Mouse (Mus musculus) cerebellum, postnatal 14 days (tissue): Measurements from ENCODE around the gene Zan.

Experiments used
- DNase-seq, 2 experiments: peaks; one replicate each; pipeline ENCODE4 v3.0.0; 2021; ENCODE audit warnings: mixed read lengths in 2 of 2

Zan gene

DNA sequence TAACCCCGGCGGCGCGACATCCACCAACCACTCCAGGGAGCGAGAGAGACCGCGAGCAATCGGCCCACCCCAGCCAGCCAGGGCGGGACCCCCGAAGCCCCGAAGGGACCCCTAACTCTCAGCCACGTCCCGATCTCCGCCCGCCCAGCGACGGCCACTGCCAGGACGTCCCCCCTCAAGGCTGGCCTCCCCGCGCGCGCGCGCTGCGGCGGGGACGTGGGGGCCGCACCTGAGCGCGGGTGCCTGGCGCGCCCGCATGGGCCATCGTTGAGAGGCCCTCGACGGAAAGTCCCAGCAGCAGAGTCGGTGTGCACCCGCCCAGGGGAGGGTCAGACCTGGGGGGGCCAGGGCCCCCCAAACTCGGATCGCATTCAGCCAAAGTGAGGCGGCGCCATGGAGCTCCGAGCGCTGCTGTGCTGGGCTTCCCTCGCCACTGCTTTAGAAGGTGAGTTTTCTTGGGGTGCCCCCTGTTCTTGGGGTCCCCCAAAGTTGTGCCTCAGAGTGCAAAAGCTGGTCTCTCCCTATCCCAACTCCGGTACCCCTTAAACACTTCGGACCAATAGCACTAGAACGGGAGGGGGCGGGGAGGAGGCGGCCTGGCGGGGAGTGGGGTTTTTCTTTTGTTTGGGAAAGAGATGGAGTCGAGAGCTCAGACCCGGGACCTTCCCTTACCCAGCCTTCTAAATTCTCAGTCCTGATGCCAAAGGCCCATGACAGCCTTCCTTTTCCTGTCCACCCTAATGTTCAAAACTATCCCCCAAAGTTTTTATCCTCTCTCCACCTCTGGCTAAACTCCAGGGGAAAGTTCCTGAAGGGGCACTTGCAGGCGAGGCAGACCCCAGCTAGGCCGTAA lies 126.4 kb downstream of the Zan start:
- no peak for DNase-seq

DNA sequence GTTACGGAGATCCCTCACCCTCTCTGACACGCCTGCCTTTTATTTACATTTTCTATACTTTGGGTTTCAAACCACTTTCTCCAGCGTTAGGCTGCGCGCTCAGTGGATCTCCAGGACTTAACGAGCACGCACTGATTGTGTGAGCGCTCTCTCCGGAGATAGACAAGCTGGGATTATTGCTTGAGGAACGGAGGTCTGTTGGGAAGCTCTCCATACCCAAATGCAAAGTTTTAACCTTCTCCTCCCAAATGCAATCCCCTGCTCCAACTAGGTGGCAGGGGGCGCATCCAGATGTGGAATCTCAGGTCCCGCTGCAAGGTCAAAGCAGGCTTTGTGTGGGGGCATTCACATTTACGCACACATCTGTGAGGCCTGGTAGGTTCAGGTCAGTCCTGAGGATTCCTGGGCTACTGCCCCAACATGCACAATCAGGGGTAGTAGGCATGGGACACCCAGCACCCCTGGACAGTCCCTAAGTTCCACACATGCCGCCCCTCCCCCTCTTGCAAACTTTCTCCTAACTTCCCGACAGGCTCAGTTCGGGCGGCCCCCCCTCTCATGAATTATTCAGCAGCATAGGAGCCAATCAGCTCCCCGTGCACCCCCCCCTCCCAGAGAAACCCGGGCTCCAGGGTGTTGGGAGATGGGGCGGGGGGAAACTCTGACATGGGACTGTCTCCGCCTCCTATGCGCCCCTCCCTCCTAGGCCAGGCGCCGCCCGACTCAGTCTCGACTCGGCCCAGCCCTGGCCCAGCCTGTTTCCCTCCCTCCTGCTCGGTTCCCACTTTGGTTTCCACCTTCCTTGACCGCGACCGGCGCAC lies 127.3 kb downstream of the Zan start, which contains the start of gene Ephb4:
Gene Ephb4 (plus strand): TSS at position 726 of the 821 bp plus-strand sequence.
- peak; percentile 31 to 61 for DNase-seq

DNA sequence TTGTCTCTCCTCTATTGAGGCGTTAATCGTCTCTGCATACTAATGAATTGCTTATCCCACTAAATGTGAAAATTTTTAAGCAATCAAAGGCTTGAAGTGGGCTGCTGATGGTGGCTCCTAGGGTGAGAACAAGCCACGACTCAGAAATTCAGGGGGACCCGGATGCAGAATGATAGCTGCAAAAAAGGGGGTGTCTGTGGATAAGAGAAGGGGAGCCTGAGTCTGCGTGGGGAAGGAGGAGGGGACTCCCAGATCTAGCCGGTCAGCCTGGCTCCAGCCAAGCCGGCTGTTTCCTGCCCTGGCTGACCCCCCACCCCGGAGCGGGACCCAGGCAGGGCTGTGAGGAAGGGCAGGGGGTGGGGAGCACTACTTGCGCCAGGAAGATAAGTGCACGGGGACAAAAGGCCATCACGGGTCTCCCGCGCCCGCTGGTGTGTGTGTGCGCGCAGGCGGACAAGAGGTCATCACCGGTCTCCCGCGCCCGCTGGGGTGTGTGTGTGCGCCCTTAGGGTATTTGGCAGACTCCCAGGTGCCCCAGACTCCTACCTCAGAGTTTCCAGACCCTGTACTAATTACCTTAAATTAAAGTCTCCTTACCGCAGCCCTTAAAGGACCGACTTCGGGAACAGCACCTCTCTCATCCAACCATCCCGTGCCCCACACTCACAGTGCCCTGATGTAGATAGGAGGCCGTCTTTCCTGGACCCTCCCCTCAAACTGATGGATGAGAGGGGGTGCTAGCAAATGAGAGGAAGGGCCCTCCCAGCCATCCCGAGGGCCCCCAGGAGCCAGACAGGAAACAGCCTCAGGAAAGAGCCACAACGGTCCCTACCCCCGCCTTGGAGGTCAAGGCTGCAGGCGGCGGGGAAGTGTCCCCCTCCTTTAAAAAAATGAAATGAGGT lies 128.1 kb downstream of the Zan start:
- no peak for DNase-seq

DNA sequence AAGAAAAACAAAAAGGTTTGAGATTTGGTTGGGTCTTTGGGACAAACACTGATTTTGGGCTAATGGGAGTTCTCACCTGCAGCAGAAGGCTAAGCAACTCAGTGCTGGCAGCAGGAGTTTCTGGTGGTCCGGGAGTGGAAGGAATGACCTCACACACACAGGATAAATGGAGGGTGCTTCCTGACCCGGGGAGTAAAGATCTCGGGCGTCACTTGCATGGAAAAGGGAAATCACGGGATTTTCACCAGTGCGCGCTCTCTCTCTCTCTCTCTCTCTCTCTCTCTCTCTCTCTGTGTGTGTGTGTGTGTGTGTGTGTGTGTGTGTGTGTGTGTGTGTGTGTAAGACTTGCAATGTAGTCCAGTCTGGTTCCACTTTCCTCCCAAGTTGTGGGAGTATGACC lies 129.0 kb downstream of the Zan start:
- DNase-seq, result no peak

DNA sequence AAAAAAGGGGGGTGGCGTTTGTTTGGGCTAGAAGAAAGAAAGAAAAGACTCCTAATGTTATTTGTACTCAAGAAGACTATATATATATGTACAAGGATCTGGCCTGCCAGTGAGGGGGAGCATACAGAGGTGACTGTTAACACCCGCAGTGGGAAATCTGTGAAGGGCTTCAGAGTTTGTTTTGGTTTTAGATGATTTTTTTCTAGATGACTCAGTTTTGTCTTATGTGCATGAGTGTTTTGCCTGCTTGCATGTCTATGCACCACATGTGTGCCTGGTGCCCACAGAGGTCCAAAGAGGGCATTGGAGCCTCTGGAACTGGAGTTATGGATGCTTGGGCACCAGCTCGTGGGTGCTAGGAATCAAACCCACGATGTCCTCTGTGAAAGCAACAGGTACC lies 129.9 kb downstream of the Zan start:
- no peak for DNase-seq

DNA sequence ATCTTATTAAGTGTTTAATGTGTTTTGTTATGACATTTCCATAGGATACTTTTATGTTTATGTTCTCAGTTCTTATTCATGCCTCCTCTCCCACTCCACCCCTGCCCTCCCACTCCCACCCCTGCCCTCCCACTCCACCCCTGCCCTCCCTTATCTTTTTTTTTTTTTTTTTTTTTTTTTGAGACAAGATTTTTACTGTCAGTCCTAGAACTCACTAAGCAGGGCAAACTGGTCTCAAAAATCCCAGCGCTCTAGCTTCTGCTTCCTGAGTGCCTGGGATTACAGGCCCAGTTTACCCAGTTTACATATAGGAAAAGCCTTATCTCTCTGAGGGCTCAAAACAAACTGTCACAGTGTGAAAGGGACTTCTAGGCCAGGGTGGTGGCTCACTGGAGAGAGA lies 130.5 kb downstream of the Zan start:
- DNase-seq, result no peak

DNA sequence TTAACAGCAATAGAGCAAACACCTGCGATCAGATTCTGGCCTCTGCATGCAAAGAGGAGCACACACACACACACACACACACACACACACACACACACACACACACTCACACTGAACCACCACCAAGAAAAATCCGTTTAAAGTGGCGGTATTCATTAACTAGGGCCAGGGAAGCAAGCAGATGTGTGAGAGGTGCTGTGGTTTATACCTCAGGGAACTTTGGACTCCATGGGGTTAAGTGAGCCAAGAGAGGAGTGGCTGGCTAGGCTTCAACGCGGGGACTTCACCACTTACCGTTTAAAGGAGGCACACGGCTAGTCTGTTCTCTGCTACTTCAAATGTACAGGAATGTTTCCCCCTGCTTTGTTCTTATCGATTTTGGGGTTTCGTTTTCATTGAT lies 131.0 kb downstream of the Zan start:
- DNase-seq, result no peak

DNA sequence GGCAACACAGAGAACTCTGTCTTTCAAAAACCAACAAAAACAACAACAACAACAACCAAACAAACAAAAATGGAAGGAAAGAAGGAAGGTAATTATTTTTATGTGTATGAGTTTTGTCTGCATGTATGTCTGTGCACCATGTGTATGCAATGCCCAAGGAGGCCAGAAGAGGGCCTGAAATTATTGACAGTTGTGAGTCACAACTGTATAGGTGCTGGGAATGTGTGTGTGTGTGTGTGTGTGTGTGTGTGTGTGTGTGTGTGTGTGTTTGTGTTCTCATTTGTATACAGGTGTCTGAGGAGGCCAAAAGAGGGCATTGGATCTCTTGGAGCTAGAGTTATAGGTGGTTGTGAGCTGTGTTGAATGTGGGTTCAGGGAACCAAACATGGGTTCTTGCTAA lies 133.0 kb downstream of the Zan start:
- DNase-seq, result no peak

DNA sequence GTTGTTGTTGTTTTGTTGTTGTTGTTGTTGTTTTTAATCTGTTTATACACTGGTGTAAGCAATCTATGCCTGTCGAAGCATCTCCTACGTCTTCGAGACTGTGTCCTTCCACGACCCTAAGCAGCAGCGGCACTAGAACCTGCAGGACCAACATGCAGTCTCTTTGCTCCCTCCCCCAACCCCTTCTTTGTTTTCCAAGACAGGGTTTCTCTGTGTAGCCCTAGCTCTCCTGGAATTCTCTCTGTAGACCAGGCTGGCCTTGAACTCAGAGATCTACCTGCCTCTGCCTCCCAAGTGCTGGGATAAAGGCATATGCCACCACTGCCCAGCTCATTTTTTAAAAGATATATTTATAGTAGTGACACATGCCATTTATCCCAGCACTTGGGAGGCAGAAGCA lies 133.5 kb downstream of the Zan start:
- no peak for DNase-seq

DNA sequence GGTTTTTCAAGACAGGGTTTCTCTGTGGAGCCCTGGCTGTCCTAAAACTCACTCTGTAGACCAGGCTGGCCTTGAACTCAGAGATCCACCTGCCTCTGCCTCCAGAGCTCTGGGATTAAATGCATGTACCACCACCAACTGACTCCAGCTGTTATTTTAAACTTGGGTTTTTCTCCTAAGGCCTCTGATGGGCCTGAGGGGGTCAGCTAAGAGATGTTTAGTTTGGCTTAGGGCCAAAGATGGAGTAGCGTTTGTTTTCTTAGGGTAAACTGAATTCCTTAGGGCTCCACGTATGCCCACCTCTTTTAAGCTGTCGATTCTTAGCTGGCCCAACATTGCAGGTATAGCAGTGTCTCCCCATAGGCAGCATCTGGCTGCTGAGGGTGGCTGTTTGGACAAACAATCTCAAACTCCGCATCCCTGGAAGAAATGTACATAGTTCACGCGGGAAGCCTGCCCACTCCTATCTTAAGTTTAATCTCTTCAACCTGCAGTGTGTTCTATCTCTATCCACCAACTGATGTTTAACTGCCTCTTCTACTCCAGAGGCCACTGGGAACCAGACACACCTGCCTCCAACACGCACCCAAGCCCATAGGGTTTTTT lies 134.4 kb downstream of the Zan start:
- DNase-seq, result no peak

DNA sequence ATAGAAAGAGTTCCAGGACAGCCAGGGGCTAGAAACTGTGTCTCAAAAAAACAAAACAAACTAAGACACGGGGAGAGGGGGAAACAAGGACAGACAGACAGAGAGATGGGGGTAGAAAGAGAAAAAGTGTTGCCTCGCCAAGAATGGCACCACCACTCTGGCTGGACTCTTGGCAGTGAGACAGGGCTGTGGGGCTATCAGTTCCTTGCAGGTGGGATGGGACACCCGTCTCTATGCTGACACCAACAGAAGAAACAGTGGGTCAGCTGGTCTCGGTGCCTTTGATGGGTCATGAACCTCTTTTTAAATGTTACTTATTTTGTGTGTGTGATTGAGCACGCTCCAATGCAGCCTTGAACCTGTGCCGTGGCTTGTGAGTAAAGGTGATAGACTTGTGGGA lies 136.6 kb downstream of the Zan start:
- no peak for DNase-seq

DNA sequence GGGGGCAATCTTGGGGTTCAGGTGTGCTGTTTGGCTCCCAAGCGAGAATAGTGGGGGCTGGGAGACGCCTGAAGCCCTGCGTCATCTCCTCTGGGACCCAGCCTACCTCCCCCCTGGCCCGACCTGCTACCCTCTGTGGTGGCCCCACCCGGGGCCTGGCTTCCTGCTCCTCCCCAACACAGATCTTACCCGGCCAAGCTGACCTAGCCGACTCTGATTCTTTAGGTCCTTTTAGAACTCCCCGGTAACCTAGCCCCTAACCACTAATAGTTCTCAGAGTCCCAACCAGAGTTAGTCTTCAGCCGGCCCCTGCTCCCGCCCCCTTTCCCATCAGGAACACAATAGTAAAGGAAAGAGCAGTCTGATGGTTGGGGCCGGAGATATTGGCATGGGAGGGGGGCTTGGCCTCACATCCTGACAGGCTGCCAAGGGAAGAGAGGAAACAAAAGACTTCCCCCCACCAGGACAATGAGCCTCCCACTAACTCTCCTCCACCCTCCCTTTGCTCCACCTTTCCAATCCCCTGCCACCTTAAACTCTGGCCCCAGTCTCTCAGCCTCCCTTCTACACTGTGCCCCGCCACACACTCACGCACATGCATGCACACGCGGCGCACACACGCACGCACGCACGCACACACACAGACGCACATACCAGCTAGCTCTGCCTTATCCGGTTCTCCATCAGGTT lies 137.4 kb downstream of the Zan start:
- DNase-seq, result peak; percentile 51 to 64

DNA sequence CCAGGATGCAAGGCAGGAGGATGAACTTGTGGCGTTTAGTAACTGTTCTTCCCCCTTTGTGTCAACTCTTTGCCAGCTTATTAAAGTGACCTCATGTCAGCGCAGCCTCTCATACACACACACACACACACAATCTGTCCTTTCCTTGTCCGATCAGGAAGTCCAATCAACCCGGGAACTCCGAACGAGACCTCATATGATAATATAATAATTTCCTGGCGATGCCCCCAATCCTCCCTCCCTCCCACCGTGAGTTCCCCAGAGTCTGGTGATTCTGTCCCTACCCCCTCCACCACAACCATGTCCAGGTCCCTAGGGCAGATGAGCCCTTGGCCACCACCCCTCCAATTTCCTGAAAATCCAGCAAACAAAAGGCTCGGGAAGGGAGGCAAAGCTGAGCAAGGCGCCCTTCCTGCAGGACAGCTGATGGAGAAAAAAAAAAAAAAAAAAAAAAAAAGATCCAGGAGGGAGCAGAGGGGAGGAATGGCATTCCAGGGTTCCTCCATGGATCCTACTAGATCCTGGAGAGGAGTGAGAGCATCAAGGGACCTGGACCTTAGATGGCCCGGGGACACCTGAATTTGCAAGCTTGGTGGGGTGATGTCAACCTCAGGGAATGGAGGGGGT lies 138.1 kb downstream of the Zan start:
- peak; percentile 70 to 73 for DNase-seq

DNA sequence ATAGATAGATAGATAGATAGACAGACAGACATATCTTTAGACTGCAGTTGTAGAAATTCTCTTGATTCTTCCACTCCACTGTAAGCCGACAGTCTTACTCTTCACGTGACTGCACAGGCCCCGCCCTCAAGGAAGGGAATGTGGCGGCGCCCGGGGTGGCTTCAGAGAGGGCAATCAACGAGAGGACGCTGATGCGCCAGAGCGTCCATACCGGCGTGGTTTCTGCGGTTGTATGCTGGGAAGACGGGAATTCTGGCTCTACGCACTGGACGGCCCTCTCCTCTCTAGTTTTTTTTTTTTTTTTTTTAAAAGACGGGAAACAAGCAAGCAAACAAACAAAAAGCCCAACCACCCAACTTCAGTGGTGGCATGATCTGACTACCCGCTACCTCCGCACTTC lies 138.6 kb downstream of the Zan start:
- peak; percentile 92 to 95 for DNase-seq

DNA sequence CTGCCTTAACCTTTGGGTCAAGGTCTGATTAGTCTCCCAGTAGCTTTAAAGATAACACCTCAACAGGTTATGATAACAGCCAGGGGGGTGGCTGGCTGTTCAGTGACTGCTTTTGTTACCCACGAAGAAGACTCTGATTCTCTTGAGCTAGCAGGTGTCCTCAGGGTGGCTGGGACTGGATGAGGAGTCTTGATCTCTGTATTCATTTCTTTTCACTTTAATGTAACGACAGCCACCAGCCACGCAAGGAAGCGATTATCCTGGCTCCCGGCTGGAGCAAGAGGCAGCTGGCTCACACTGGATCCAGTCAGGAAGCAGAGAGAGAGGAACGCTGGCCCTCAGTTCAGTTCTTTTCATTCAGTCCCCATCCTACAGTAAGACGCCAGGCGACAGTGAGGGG lies 139.7 kb downstream of the Zan start:
- no peak for DNase-seq

DNA sequence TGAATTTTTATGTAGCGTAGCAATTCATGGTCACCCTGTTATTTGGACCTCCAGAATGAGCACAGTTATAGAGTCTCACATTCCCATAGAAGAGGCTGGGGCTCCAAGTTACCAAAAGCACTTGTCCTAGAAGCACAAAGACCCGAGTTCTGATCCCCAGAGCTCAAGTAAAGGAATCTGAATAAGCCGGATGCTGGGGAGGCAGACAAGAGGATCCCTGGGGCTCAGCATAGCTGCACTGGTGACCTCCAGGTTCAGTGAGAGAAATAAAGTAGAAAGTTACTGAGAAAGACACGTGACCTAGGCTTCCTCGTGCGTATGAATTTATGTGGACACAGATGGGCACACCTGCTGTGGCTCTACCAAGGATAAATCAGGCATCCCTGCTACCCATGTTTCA lies 141.8 kb downstream of the Zan start:
- DNase-seq, result no peak

DNA sequence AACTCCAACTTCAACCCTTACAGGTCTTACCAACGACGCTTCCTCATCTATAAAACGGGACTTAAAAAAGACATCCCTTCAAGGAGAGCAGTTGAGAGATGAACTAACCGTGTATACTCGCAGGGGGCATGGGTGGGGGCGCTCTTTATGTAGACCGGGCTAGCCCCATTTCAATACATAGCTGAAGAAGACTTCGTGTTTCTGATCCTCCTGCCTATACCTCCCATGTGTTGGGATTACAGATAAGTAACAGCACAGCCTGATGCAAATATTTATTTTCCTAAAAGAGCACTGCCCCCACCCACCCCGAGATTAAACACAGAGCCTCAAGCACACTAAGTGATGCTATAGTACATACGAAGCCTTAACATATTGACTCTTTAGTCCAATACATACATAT lies 142.5 kb downstream of the Zan start:
- DNase-seq, result no peak

DNA sequence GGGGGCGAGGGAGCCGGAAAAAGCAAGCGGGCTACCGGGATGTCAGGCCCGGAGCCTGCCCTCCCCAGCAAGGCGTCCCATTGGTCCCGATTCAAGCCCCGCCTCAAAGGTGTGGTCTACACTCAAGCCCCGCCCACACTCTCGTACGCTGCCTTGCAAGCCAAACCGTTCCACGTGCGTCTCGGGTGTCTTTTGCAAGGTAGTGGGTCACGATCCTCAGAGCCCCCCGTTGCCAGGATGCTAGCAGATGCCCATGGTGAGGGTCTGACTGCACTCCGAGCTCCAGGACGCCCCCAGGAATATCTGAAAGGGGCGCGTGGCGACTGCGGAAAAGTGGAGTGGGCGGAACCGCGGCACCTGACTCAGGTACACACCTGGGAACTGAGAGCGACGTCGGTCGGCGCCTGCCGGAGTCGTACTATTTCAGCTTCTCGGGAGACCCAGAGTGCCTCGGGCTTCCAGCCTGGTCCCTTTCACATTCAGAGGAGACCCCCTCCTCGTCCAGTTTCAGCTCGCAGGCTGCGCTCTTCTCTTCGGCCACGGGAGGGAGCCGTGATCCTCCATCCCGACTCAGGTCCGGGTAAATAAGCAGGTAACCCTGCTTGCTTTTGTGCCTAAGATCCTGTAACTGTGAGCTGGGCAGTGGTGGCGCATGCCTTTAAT lies 143.2 kb downstream of the Zan start, which contains the start of gene Slc12a9:
Gene Slc12a9 (minus strand): TSS at position 86 of the 663 bp plus-strand sequence.
- DNase-seq, result peak; percentile 95 to 99

DNA sequence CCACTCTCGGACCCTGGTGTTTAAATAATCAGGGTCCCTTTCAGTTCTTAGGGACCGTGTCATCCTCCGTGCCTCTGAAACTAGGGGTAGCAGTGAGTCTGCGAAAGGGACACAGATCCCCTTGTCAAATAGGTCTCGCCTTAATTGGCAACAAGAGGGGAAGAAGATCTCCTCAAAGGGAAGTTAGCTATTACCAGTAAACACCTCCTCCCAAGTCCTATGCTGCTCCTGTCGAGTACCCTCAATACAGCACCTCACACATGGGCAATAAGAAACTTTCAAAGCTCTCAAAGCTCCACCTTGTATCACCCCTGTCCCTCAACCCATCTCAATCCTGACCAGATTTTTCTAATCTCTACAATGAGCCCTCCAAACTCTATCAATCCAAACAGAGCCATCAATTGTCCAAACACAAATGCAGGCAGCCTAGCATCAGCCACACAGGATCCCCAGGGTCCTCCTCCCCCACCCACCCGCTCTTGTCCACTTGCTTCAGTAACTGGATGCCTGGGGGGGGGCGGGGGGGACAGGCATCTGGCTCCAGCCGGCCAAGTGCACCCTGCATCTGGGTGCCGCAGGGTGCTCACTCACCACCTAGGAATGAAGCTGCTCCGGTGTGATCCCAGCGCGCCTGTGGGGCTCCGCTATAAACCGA lies 143.9 kb downstream of the Zan start:
- DNase-seq, result no peak

DNA sequence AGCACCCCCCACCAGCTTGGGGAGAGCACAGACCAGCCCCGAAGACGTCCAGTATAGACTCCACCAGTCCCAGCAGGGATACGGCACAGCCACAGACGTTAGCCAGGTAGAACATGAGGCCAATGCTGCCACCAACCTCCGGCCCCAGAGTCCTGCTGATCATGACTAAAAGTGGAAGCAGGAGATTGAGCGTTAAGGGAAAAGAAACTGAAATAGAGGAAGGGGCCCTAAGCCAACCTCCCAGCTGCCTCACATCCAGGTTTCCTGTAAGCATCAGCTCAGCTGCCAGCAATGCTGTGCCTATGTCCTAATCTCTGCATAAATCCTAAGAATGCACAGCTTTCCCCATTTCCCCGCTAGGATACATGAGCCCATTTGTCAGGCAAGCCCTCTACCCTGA lies 146.0 kb downstream of the Zan start:
- DNase-seq, result no peak
